Mouse (Mus musculus): ENCODE data around the gene Supt20.
"Not testable (repeated sequence)": the region's sequence is repeated elsewhere in the genome, so short reads cannot be mapped to it uniquely, and the experiment has no call there.

Gene Supt20

GRCm38 (mm10) chr3:54704106-54704505 lies 11.5 kb downstream of the Supt20 start:
- DNase-seq (ENCODE audit: low read depth): not testable (repeated sequence)

DNA sequence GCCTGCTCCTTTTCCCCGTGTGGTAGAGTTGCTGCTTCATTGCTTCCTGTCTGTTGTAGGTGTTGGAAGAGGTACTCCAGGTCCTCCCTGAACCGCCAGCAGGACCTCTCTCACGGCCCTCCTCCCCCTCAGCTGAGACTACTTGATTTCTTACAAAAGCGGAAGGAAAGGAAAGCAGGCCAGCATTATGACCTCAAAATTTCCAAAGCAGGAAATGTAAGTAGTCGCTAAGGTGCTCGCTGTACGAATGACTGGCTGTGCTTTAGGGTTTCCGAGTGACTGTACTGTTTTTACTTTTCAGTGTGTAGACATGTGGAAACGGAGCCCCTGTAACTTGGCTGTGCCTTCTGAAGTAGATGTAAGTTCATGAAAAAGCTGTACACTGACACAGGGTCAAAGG lies 16.4 kb downstream of the Supt20 start:
- DNase-seq (ENCODE audit: low read depth): no peak

DNA sequence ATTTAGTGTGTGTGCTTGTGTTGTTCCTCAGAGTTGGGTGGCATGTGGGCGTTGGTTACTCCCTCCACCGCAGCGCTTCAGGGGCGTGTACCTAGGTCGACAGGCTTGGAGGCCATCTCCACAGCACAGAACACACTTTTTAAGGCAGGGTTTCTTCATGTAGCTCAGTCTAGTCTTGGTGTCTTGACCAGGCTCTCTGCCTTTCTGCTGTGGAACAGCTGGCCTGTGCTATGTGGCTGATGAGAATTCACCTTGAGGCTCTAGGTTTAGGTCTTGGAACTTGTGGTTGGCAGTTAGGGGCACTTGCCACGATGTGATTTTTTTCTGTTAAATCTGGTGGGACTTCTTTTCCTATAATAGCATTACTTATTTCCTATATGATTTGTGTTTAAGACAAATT lies 21.6 kb downstream of the Supt20 start, which contains the start of gene Gm21958:
Gene Gm21958, minus strand, starts transcription at position 101 of the 400 bp plus-strand sequence.
- DNase-seq (ENCODE audit: low read depth): no peak

DNA sequence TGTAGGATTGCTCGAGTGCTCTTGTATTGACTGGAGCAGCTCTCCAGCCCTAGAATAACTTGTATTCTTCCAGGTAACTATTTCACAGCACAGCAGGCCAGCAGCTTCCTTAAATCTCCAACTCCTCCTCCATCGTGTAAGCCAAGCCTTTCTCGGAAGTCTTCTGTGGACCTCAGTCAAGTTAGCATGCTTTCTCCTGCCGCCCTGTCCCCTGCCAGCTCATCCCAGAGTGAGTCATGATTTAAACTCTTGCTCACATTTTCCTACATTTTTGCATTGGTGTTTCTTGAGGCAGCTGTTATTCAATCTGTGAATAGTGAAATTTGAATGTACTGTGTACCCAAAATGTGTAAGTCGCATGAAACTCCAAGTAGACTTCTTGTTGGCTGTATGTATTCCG lies 22.9 kb downstream of the Supt20 start:
- DNase-seq (ENCODE audit: low read depth): peak; percentile 76

GRCm38 (mm10) chr3:54717348-54717747 lies 24.7 kb downstream of the Supt20 start:
- no peak for DNase-seq (ENCODE audit: low read depth)

- no peak for DNase-seq (ENCODE audit: low read depth)
Measured at GRCm38 (mm10) chr3:54718947-54719346, 26.3 kb downstream of the Supt20 start.

GRCm38 (mm10) chr3:54723741-54724500 lies 31.3 kb downstream of the Supt20 start:
- DNase-seq (ENCODE audit: low read depth): no peak

- no peak for DNase-seq (ENCODE audit: low read depth)
Measured at GRCm38 (mm10) chr3:54725344-54725743, 32.7 kb downstream of the Supt20 start.

GRCm38 (mm10) chr3:54727588-54727987 lies 35.0 kb downstream of the Supt20 start:
- DNase-seq (ENCODE audit: low read depth): no peak

DNA sequence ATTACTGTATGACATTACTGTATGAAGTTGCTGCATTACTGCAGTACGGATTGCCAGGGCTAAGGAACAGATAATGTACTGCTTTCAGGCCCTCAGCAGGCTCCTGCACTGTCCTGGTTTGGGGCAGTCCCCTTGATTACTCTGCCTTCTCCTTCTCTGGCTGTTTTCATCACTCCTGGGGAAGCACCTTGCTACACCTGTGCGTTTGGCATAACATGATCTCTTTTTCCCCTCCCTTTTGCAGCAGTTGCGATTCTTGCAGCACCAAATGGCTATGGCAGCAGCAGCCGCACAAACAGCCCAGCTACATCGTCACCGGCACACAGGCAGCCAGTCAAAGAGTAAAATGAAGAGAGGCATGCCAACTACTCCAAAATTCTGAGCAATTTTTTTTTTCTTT lies 35.5 kb downstream of the Supt20 start:
- DNase-seq (ENCODE audit: low read depth): no peak

DNA sequence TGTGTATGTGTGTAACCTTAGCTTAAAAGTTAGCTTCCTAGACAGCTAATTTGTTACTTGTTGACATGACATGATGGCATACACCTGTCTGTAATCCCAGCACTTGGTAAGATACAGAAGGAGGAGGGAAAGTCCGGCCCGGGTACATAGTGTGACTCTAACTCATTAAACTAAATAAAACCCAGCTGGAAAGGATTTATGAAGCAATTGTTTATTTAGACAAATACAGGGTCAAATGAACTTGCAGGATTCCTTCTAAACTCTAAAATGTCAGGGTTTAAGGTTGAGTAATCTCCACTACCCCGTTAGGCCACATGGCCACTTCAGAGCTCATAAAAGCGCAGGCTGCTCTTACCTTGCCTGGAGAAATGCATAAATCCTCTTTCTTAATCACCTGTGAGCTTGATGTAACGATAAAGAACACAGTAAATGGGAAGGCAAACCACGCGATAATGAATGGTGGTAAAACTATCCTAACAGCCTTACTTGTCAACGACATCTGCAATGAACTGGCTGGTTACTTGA lies 39.1 kb downstream of the Supt20 start:
- peak; percentile 22 for DNase-seq (ENCODE audit: low read depth)

- no peak for DNase-seq (ENCODE audit: low read depth)
Measured at GRCm38 (mm10) chr3:54732371-54732770, 39.8 kb downstream of the Supt20 start.

DNA sequence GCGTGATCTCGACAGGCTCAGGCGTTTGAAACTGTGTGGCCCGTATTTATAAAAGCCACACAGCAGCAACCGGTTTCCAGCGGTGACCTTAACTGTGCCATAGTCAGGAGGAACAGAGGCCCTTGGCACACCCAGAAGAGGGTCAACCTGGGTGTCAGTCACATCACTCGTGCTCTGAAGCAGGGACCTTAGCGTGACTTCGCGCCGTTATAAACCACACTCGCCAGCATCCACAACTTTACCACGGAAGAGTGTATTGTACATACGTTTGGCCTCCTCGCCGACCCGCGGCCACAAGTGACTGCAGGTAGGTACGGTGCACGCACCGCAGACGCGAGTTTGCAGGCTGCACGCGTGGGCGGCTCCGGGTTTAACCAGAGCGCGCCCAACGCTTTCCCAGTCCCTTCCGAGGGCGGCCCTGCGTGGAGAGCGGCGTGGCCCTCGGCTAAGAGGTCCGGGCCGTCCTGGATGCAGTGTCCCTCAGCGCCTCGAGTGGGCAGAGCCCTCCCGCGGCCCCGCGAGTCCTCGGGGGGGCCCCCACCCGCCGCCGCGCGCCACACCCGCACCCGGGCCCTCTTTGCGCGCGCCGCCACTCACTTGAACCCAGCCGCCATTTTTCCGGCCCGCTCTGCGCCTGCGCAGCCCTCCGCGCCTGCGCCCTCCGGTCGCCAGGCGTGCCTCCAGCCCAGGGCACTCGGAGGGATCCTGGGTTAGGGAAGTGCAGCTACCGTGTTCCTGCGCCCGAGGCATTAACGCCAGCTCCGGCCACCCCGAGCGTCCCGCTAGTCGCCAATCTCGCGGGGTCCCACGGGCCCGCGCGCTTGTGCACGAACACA lies 42.0 kb downstream of the Supt20 start:
- DNase-seq (ENCODE audit: low read depth): peak; percentile 94

DNA sequence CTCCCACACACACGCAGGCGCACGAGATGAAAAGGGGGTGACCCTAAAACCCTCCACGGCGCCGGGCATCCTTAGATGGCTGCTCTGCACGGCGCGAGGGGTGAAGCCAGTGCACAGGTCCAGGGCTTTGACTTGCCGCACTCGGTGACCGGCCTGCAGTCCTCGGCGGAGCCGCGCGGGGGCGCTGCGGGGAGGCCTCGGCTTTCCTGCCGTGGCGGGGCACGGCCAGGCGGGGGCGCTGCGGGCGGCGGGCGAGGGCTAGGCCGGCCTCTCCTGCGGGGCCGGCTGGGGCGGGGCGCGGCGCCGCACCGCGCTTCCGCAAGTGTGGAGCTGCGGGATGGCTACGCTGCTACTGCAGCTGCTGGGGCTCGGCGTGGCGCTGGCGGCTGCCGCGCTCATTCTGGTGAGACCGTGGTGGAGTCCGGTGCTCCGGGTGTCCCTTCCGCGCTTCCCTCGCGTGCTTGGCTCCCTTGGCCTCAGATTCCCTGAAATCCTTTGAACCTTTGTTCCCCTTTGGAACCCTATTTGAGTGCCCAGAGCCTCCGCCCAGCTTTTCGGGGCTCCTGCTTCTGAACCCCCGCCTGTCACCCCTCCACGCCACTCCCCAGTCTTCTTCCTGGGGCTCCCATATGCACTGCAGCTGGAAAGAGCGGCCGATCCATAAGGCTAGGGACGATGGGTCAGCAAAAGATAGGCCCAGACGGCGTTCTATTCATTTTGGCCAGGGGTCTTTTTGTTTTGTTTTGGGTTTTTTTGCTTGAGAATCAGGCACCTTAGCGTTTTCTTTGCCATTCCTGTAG lies 42.8 kb downstream of the Supt20 start, which contains the start of the genes Exosc8 and Alg5:
Gene Exosc8, minus strand, starts transcription at position 147 of the 800 bp plus-strand sequence.
Gene Alg5, plus strand, starts transcription at position 293 of the 800 bp plus-strand sequence.
- DNase-seq (ENCODE audit: low read depth): peak; percentile 92

- DNase-seq (ENCODE audit: low read depth): peak; percentile 60
Measured at GRCm38 (mm10) chr3:54736101-54736927, 43.7 kb downstream of the Supt20 start.

DNA sequence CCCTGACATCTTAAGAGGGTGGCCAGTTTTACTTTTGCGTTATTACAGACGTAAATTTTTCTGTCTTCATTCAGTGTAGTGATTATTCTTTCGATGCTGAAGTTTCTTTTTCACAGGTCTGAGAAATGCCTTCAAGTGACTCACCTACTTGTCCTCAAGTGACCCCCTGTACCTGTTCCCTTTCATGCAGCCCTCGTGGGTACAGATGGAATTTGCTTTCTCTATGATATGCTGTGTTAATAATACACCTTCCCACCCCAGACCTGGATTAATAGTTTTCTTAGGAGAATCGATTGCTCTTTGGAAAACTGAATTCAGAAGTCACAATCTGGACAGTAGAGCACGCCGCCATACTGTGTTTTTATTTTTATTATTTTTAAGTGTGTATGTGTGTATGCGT lies 44.7 kb downstream of the Supt20 start:
- DNase-seq (ENCODE audit: low read depth): no peak

GRCm38 (mm10) chr3:54741965-54742364 lies 49.4 kb downstream of the Supt20 start:
- DNase-seq (ENCODE audit: low read depth): no peak

DNA sequence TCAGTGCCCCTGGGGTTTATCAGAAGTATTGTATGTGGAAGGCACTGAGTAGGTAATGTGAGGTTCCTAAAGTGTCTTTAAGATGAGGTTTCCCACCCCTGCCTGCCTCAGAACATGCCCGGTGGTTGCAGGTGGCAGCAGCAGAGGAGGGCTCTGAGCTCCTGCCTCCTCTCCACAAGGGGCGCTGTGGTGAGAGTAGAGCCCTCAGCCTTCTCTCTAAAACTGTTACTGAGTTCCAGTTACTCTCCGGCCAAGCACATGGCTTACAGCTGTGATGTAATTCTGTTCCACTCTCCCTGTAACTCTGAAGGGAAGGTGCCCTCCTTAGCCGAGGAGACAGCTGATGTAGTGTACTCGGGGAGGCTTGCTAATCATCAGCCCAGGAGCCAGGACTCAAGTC lies 53.2 kb downstream of the Supt20 start:
- peak; percentile 50 for DNase-seq (ENCODE audit: low read depth)

GRCm38 (mm10) chr3:54753411-54753810 lies 60.8 kb downstream of the Supt20 start:
- DNase-seq (ENCODE audit: low read depth): peak; percentile 39

DNA sequence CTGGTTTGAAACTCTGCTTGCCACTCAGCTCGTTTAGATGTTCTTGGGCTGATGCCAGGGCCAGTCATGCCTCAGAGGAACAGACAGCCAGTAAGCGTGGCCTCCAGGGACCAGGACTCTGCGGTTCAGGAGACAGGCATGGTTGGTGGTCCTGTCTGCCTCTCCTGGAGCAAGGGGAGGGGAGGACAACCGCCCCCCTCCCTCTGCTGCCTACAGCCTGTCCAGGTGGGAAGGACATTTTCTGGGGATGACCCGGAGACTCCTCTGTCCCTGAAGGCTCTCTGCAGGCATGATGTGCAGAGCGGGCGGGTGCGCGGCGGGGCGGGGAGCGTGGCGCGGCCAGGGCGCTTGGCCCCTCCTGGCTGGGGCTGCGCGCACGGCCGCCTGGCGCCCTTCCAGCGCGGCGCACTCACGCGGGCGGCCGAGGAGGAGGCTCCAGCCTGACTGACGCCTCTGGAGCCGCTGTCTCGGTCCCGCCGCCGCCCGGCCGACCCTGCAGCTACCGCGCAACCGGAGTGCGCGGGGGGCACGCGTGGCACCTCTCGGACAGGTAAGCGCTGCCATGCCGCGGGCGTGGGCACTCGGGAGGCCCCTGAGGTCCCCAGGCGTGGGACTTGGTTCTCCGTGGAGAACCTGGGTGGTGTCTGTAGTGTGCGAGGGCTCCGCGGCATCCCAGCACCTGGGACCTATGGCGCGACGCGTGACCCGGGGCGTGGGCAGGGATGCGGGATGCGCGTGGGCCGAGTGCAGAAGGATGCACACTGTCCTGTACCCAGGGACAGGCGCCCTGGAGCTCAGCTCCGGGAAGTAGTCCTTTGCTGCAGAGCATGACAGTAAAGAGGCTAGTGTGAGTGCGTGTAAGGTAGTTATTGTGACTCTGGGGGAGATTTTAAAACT lies 62.8 kb downstream of the Supt20 start, which contains the start of gene Smad9:
Gene Smad9, plus strand, starts transcription at position 438 of the 897 bp plus-strand sequence.
- peak; percentile 85 for DNase-seq (ENCODE audit: low read depth)
